ENCODE assay signal across 15 mouse cellular contexts in the genomic region with DNA sequence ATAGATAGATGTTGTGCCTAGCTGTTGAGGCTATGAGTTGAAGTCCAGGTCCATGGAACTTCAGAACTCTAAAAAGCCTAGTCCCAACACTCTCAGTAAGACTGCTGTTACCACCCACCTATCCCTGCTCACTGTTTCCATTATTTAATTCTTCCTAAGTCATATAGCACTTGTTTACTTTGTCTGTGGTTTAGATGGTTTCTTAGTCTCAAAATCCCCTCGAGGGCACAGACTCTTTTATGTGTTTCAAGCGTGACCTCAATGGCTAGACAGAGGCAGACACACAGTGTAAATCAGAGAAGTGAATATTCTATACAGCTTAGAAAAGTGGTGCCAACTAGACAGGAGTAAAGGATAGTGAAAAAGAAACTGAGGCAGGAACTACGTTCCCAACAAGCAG.
"Had no signal": no experiment of that assay in that cellular context is flagged by ENCODE, and none has a peak within 500 bp of the region (broad histone marks: within the 10 kb centered on the region; RNA-seq: fewer than 3 reads in every experiment).

No protein-coding gene starts in this region.

- H3K9ac ChIP-seq: liver, embryonic 12.5 days; lung, embryonic 15.5 days; midbrain, embryonic 12.5 days had no signal

- H3K4me1 ChIP-seq: limb, embryonic 10.5 days had no signal

- H3K4me2 ChIP-seq: liver, embryonic 12.5 days; lung, embryonic 15.5 days; midbrain, embryonic 12.5 days had no signal

- DNase-seq: kidney, adult 8-10 months; kidney, postnatal 25 days; lung, postnatal 14 days; right cerebral cortex, postnatal 14 days; thymus, adult 2 months; thymus, postnatal 25 days had no signal

- H3K9me3 ChIP-seq: limb, embryonic 10.5 days; liver, embryonic 12.5 days; lung, embryonic 15.5 days; megakaryocyte, embryonic 14.5 days; midbrain, embryonic 12.5 days had no signal

- H3K4me3 ChIP-seq: left cerebral cortex, adult 2 months; limb, embryonic 10.5 days; liver, embryonic 12.5 days; lung, embryonic 15.5 days; megakaryocyte, embryonic 14.5 days; midbrain, embryonic 12.5 days had no signal

- H3K27me3 ChIP-seq: liver, embryonic 12.5 days; lung, embryonic 15.5 days; midbrain, embryonic 12.5 days had no signal

- ATAC-seq: intestine, postnatal 0 days; liver, embryonic 12.5 days; midbrain, embryonic 16.5 days had no signal

- H3K27ac ChIP-seq: left cerebral cortex, adult 2 months; limb, embryonic 10.5 days; liver, embryonic 12.5 days; lung, embryonic 15.5 days; macrophage; midbrain, embryonic 12.5 days had no signal

- H3K36me3 ChIP-seq: limb, embryonic 10.5 days; liver, embryonic 12.5 days; lung, embryonic 15.5 days; midbrain, embryonic 12.5 days had no signal
